Mouse (Mus musculus) megakaryocyte-erythroid progenitor cell, adult 5-6 weeks (primary cell): ENCODE data around the gene Tas1r3. TPM values are rescaled to one million over a fixed set of nuclear protein-coding genes. Genes with fewer than 3 reads are reported as not detected.
A peak's percentile ranks its signal among the peaks of the same experiment; 100 is the strongest.

ENCODE experiments used
- ATAC-seq: replicated peaks from 2 replicates; pipeline ENCODE4 v1.8.0; 2016; ENCODE audit warnings: mild to moderate bottlenecking, inconsistent platforms; ENCODE audit not compliant: severe bottlenecking, poor library complexity, low FRiP score, low TSS enrichment
- total RNA-seq, 2 experiments: library from RNA; stranded (forward) in 1 of 2; stranded (reverse) in 1 of 2; fragments of 200-1000, 215-1000 nt in 1 of 2; fragments of >200 nt in 1 of 2; fragmentation: Nextera tagmentation in 1 of 2; gene quantifications; 2 replicates each; pipeline ENCODE4 v1.2.3; 2014 to 2017

Gene Tas1r3
- total RNA-seq, 2 experiments from 2014 or later: 1.2 TPM; not detected in 1

- peak; percentile 19; the same call in 1 of the 2 replicates for ATAC-seq
Observed at GRCm38 (mm10) chr4:155847591-155848352, 15.4 kb downstream of the Tas1r3 start.

DNA sequence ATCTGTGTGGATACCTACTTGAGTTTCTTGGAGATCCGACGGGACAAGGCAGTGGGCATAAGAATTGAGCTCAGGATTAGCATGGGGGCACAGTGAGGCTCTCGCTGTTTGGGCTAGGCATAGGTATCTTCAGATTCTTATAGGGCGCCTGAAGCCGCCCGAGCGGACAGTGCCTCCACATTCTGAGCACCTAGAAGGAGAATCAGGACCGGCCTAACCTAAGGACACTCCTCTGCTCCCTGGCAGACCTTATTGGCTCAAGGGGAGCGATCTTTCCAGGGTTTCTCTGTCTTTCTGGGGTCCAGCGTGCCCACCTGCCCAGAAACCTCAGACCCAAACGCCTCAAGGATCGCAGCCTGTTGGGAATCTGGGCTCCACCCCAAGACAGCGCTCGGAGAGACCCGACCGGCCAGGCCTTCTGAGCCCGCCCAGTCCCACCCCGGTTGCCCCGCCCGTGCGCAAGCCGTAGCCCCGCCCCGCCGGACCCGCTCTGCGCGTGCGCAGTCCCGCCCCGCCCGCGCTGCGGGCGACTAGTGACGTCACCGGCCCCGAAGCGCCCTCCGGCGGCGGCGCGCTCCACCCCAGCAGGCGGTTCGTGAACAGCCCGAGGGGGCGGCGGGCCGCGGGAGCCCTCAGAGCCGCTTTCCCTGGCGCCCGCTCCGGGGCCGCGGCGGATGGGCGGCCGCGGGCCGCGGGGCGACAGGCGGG lies 16.1 kb downstream of the Tas1r3 start, which contains the start of gene Dvl1:
Dvl1 (plus strand) TSS at position 532 of the 708 bp plus-strand sequence.
- ATAC-seq: peak; percentile 53

- no peak for ATAC-seq
Observed at GRCm38 (mm10) chr4:155843231-155843630, 19.9 kb downstream of the Tas1r3 start.

GRCm38 (mm10) chr4:155841651-155842270 lies 21.4 kb downstream of the Tas1r3 start:
- no peak for ATAC-seq

GRCm38 (mm10) chr4:155841003-155841454 lies 22.1 kb downstream of the Tas1r3 start:
- ATAC-seq: peak; percentile 77

- ATAC-seq: no peak
Observed at GRCm38 (mm10) chr4:155840076-155841002, 22.8 kb downstream of the Tas1r3 start.

DNA sequence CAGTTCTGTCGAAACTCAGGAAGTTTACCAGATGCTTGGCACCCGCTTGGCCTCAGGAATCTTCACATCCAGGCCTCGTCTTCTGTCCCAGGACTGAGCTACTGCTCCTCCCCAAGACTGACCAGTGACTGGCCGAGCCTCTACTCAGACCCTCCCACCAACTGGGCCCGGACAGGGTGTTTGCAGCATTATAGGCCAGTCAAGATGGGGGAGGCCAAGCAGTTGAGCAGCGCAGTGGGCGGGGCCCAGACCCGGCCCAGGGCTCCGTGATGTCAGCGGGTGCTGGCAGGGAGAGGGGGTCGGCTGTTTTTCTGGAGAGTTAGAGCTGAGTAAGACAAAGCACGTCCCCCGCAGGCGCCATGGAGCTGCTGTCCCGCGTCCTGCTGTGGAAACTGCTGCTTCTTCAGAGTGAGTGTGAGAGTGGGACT lies 23.7 kb downstream of the Tas1r3 start, which contains the start of gene Mxra8:
Mxra8 (plus strand) TSS at position 198 of the 428 bp plus-strand sequence.
- ATAC-seq: no peak

GRCm38 (mm10) chr4:155838187-155839153 lies 24.7 kb downstream of the Tas1r3 start:
- ATAC-seq: no peak

- no peak for ATAC-seq
Observed at GRCm38 (mm10) chr4:155837404-155838010, 25.7 kb downstream of the Tas1r3 start.

DNA sequence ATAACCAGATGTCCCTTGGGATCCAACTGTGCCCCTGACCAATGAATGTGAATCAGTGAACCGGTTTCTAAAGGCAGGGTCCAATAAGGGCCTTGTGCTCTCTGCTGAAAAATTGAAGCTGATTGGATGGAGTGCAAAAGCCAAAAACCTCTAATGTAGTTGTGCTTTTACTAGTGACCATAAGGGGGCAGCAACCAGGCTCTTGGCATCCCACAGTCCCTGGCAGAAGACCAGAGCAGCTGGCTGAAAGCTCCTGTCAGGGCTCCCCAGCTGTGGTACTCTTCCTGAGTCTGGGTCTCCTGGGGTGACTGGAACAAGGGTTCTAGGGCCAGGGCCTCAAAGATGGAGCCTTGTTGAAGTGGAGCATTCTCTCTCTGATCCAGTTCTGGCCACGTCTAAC lies 29.3 kb downstream of the Tas1r3 start:
- peak; percentile 53 for ATAC-seq

DNA sequence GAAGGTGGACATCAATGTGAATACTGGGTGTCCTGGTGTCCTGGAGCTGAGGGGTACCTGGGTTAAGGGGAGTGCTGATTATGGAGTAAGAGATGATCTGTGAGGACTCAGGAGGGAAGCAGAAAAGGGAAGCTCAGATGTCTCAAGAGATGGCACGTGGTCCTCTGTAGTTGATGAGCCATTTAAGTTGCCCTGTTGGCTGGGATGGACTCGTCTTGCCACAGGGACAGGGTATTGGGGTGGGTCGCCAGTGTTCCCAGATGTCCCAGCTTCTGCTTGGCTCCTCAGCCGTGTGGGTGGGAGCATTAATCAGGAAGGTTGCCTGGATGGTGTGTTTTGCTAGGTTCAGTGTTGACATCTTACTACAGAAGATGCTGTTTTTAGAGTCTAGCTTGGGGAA lies 29.9 kb downstream of the Tas1r3 start:
- no peak for ATAC-seq

DNA sequence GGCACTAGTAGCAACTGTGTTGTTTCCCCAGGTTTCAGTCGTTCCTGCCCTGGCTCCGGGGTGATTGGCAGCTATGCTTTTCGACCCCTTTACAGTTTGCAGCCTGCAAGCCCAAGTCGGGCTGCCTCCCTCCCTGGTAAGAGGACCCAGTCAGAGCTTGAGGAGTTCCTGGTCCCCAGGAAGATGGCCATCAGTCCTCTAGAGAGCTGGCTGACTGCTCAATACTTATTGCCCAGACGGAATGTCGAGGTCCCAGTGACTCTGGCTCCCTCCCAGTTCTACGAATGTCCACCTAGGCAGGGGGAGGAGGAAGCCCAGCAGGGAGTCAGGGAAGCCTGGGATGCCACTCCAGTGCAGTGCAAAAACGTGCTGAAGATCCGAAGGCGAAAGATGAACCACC lies 30.8 kb downstream of the Tas1r3 start:
- no peak for ATAC-seq

GRCm38 (mm10) chr4:155831831-155832230 lies 31.3 kb downstream of the Tas1r3 start:
- no peak for ATAC-seq

GRCm38 (mm10) chr4:155831205-155831766 lies 31.9 kb downstream of the Tas1r3 start, which contains the start of gene Aurkaip1:
Gene Aurkaip1, plus strand, starts transcription at chr4:155831272.
- peak; percentile 85 for ATAC-seq

GRCm38 (mm10) chr4:155830596-155830995 lies 32.6 kb downstream of the Tas1r3 start:
- no peak for ATAC-seq

DNA sequence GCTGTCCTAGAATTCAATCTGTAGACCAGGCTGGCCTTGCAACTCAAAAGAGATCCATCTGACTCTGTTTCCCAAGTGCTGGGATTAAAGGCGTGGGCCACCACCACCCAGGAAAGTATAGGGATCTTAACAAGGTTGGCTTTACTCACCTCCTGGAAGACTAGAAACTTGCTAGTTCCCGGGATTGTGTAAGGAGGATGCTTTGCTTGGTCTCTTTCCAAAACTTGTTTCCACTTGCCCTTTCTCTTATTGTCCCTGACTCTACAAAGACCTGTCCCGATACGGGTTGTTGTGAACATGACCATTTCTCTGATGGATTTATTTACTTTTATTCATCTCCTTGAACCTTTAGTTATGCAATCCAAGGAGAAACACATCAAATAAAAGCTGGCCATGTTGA lies 33.3 kb downstream of the Tas1r3 start:
- no peak for ATAC-seq

DNA sequence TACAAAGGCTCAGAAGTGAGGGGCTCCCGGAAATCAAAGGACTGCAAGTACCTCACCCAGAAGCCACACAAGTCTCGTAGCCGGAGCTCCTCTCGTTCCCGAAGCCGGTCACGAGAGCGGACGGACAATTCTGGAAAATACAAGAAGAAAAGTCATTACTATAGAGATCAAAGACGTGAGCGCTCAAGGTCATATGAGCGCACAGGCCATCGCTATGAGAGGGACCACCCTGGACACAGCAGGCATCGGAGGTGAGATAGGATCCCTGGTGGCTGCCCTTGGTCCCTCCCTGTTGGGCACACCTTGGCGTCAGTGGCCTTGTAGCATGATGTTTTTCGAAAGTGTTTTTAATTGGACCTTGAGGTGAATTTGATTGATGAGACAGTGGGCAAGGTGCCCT lies 39.7 kb downstream of the Tas1r3 start:
- ATAC-seq: no peak
